Mouse (Mus musculus): ENCODE data around the gene Gas6. TPM values are rescaled to one million over a fixed set of nuclear protein-coding genes. Genes with fewer than 3 reads are reported as not detected.

Gene Gas6
- polyA plus RNA-seq, 1 experiment from 2014 or later = 101 TPM

- peaks cover 11% of the 10 kb centered on the region; the same call in 1 of the 2 replicates for H3K9me3 ChIP-seq
- peaks cover 45% of the 10 kb centered on the region for H3K4me1 ChIP-seq
- 47% methylated on average over 15 of the region's 15 CpGs for WGBS
- peaks cover 17% of the 10 kb centered on the region; the same call in 1 of the 2 replicates for H3K27me3 ChIP-seq (replicated peaks)
- no peaks in the 10 kb centered on the region for H3K36me3 ChIP-seq
- H3K4me3 ChIP-seq = no peak overlapping the region
- H3K4me2 ChIP-seq = peak overlapping the region; percentile 24
- H3K27ac ChIP-seq (replicated peaks) = peak overlapping the region; percentile 81
- 0 out of 2 replicates have a peak, but pooled peaks have one; percentile 23 for ATAC-seq (ENCODE audit: extremely low read depth, insufficient number of reproducible peaks, low FRiP score, low TSS enrichment)
- peak overlapping the region; percentile 50; the same call in 1 of the 2 replicates for H3K9ac ChIP-seq
Measured at GRCm38 (mm10) chr8:13529011-13529840, 34.9 kb upstream of the Gas6 start.

- Histone ChIP-seq H3K9ac (no peak overlapping the region), H3K36me3 (no peaks in the 10 kb centered on the region), H3K4me1 (peaks cover 63% of the 10 kb centered on the region), H3K4me2 (peak overlapping the region; percentile 9), H3K4me3 (no peak overlapping the region), H3K9me3 (no peaks in the 10 kb centered on the region), H3K27ac (replicated peaks) (no peak overlapping the region), H3K27me3 (replicated peaks) (peaks cover 26% of the 10 kb centered on the region)
- 24% methylated on average over 7 of the region's 7 CpGs for WGBS
- ATAC-seq (ENCODE audit: extremely low read depth, insufficient number of reproducible peaks, low FRiP score, low TSS enrichment) = no peak
Measured at GRCm38 (mm10) chr8:13521392-13521791, 27.1 kb upstream of the Gas6 start.

GRCm38 (mm10) chr8:13520349-13520748, 26.1 kb upstream of the Gas6 start:
- WGBS = 58% methylated on average over 6 of the region's 6 CpGs
- H3K9ac ChIP-seq = no peak overlapping the region
- no peak overlapping the region for H3K4me2 ChIP-seq
- H3K27ac ChIP-seq (replicated peaks) = no peak overlapping the region
- H3K9me3 ChIP-seq = no peaks in the 10 kb centered on the region
- H3K27me3 ChIP-seq (replicated peaks) = peaks cover 26% of the 10 kb centered on the region
- no peak for ATAC-seq (ENCODE audit: extremely low read depth, insufficient number of reproducible peaks, low FRiP score, low TSS enrichment)
- no peak overlapping the region for H3K4me3 ChIP-seq
- H3K4me1 ChIP-seq = peaks cover 74% of the 10 kb centered on the region
- no peaks in the 10 kb centered on the region for H3K36me3 ChIP-seq

- ATAC-seq (ENCODE audit: extremely low read depth, insufficient number of reproducible peaks, low FRiP score, low TSS enrichment) = no peak
- Histone ChIP-seq H3K27ac (replicated peaks) (no peak overlapping the region), H3K9me3 (no peaks in the 10 kb centered on the region), H3K4me1 (peaks cover 73% of the 10 kb centered on the region), H3K27me3 (replicated peaks) (peaks cover 23% of the 10 kb centered on the region), H3K4me3 (no peak overlapping the region), H3K4me2 (no peak overlapping the region), H3K36me3 (no peaks in the 10 kb centered on the region), H3K9ac (no peak overlapping the region)
- 45% methylated on average over 9 of the region's 9 CpGs for WGBS
Measured at GRCm38 (mm10) chr8:13519503-13519902, 25.2 kb upstream of the Gas6 start.

- no peaks in the 10 kb centered on the region for H3K9me3 ChIP-seq
- peaks cover 24% of the 10 kb centered on the region for H3K27me3 ChIP-seq (replicated peaks)
- WGBS = 67% methylated on average over 6 of the region's 6 CpGs
- ATAC-seq (ENCODE audit: extremely low read depth, insufficient number of reproducible peaks, low FRiP score, low TSS enrichment) = no peak
- no peak overlapping the region for H3K9ac ChIP-seq
- H3K36me3 ChIP-seq = no peaks in the 10 kb centered on the region
- no peak overlapping the region for H3K4me3 ChIP-seq
- peaks cover 57% of the 10 kb centered on the region for H3K4me1 ChIP-seq
- H3K4me2 ChIP-seq = no peak overlapping the region
- peak overlapping the region; percentile 32 for H3K27ac ChIP-seq (replicated peaks)
Measured at GRCm38 (mm10) chr8:13517284-13517781, 23.0 kb upstream of the Gas6 start.

DNA sequence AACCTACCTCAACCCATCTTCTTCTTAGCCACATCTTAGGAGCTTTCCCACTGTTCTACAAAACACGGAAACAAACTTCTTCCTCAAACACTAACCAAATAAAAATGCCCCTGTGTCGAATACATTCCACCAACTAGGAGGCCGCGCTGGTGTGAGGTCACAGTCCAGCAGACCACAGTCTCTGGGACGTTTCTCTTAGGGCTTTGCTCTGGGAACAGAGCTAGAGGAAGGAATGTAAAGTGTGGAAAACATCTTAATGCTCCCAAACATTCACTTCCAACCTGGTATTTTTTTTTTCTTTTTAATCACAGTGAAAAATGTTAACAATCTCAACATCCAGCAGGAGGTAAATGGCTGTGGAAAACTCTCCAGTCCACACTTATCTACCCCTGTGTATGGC, 22.4 kb upstream of the Gas6 start:
- peaks cover 19% of the 10 kb centered on the region; the same call in 1 of the 2 replicates for H3K27me3 ChIP-seq (replicated peaks)
- H3K4me1 ChIP-seq = peaks cover 51% of the 10 kb centered on the region
- H3K36me3 ChIP-seq = no peaks in the 10 kb centered on the region
- WGBS = 64% methylated on average over 5 of the region's 5 CpGs
- peak overlapping the region; percentile 32; the same call in 1 of the 2 replicates for H3K27ac ChIP-seq (replicated peaks)
- no peak overlapping the region for H3K4me3 ChIP-seq
- H3K4me2 ChIP-seq = no peak overlapping the region
- no peaks in the 10 kb centered on the region for H3K9me3 ChIP-seq
- no peak for ATAC-seq (ENCODE audit: extremely low read depth, insufficient number of reproducible peaks, low FRiP score, low TSS enrichment)
- no peak overlapping the region for H3K9ac ChIP-seq

DNA sequence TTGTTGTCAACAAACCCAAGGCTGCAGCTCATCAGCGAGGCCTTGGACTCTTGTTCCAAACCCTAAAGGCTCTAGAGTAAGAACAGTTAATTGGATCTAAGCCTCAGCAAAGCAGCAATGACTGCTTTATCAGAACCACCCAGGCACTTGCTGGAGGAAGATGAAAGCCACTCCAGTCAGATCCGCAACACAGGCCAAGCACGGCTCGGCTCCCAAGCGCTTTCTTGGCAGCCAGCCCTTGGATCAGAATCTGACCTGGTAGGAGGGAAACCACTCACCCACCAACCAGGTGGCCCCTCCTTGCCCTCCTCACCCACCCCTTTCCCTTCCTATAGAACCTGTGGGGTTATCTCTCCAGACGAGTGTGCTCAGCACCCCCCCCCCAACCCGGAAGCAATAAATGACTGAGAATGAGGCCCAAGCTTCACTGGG, 21.7 kb upstream of the Gas6 start:
- no peak overlapping the region for H3K9ac ChIP-seq
- H3K27ac ChIP-seq (replicated peaks) = 0 out of 2 replicates have a peak overlapping the region, but pooled peaks have one; percentile 32
- 27% methylated on average over 7 of the region's 7 CpGs for WGBS
- H3K27me3 ChIP-seq (replicated peaks) = peaks cover 19% of the 10 kb centered on the region; the same call in 1 of the 2 replicates
- H3K4me1 ChIP-seq = peaks cover 44% of the 10 kb centered on the region
- no peaks in the 10 kb centered on the region for H3K9me3 ChIP-seq
- no peak overlapping the region for H3K4me2 ChIP-seq
- no peak for ATAC-seq (ENCODE audit: extremely low read depth, insufficient number of reproducible peaks, low FRiP score, low TSS enrichment)
- no peak overlapping the region for H3K4me3 ChIP-seq
- H3K36me3 ChIP-seq = no peaks in the 10 kb centered on the region

DNA sequence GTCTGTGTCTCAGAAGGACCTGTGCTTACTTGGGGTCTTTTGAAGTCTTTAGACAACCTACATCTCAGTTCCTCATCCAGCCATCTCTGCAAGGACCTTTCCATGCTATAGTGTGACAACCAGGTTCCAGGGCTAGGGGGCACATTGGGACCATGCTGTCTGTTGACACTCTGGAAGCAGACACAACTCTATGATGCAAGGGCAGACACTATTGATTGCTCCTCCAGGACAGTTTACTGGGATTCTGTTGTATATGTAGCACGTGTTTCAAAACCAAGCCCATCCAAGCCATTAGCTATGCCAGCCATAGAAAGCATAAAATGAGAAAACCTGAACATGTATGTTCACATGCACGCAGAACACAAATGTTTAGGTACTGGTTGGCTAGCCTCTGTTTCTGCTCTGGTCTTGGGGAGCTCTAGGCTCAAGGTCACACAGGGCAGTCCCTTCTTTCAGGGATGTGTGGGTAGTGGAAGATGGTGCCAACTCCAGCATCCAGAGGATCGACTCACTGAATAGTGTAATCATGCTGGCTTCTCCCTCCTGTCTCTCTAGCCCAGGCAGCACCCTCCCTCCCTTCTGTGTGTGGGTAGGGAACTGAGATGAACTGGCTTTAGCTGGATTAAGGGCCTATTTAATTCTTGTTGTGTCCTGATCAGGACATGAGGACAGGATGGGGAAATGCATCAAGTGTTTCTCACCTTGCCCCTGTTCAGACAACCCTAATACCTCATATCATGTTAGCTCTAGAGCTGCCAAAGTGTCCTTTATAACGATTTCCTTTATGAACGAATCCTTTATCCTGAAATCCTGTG, 19.5 kb upstream of the Gas6 start:
- Histone ChIP-seq H3K27ac (replicated peaks) (no peak overlapping the region), H3K9me3 (no peaks in the 10 kb centered on the region), H3K36me3 (no peaks in the 10 kb centered on the region), H3K27me3 (replicated peaks) (peaks cover 22% of the 10 kb centered on the region), H3K4me1 (peaks cover 27% of the 10 kb centered on the region), H3K9ac (no peak overlapping the region), H3K4me2 (no peak overlapping the region), H3K4me3 (no peak overlapping the region)
- no peak for ATAC-seq (ENCODE audit: extremely low read depth, insufficient number of reproducible peaks, low FRiP score, low TSS enrichment)
- WGBS = 74% methylated on average over 5 of the region's 5 CpGs

GRCm38 (mm10) chr8:13512677-13513076, 18.4 kb upstream of the Gas6 start:
- H3K4me2 ChIP-seq = no peak overlapping the region
- H3K9ac ChIP-seq = no peak overlapping the region
- peaks cover 21% of the 10 kb centered on the region for H3K27me3 ChIP-seq (replicated peaks)
- peaks cover 28% of the 10 kb centered on the region for H3K4me1 ChIP-seq
- no peaks in the 10 kb centered on the region for H3K9me3 ChIP-seq
- H3K36me3 ChIP-seq = no peaks in the 10 kb centered on the region
- H3K4me3 ChIP-seq = no peak overlapping the region
- no peak overlapping the region for H3K27ac ChIP-seq (replicated peaks)
- 60% methylated on average over 6 of the region's 6 CpGs for WGBS
- ATAC-seq (ENCODE audit: extremely low read depth, insufficient number of reproducible peaks, low FRiP score, low TSS enrichment) = no peak

DNA sequence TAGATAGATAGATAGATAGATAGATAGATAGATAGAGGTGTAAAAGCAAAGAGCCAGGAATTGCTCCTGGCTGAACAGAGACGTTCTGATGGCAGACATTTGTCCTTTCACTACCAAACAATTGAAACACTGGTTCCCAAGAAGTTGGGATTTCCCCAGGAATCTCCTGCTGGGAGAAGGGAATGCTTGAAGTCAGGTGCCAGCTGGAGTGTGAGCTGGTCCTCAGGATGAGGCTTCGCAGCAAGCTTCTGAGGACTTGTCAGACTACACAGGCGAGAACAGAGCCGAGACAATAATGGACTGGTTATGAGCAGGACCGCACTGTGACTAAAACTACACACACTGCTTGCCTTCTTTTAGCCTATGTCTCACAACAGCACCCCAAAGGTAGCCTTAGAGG, 17.7 kb upstream of the Gas6 start:
- Histone ChIP-seq H3K36me3 (no peaks in the 10 kb centered on the region), H3K27ac (replicated peaks) (no peak overlapping the region), H3K9me3 (no peaks in the 10 kb centered on the region), H3K4me2 (no peak overlapping the region), H3K4me1 (peaks cover 28% of the 10 kb centered on the region), H3K4me3 (no peak overlapping the region), H3K27me3 (replicated peaks) (peaks cover 20% of the 10 kb centered on the region), H3K9ac (no peak overlapping the region)
- no peak for ATAC-seq (ENCODE audit: extremely low read depth, insufficient number of reproducible peaks, low FRiP score, low TSS enrichment)
- 71% methylated on average over 5 of the region's 5 CpGs for WGBS

GRCm38 (mm10) chr8:13507284-13507937, 13.1 kb upstream of the Gas6 start:
- H3K4me3 ChIP-seq = no peak overlapping the region

More at GRCm38 (mm10) chr8:13507284-13507937, 13.1 kb upstream of the Gas6 start:
- Histone ChIP-seq H3K36me3 (no peaks in the 10 kb centered on the region), H3K4me2 (no peak overlapping the region), H3K27ac (replicated peaks) (no peak overlapping the region), H3K27me3 (replicated peaks) (peaks cover 43% of the 10 kb centered on the region), H3K9ac (no peak overlapping the region), H3K4me1 (peaks cover 20% of the 10 kb centered on the region), H3K9me3 (no peaks in the 10 kb centered on the region)
- no peak for ATAC-seq (ENCODE audit: extremely low read depth, insufficient number of reproducible peaks, low FRiP score, low TSS enrichment)
- WGBS = 69% methylated on average over 3 of the region's 3 CpGs

All from heart, embryonic 13.5 days (tissue).